Mouse (Mus musculus) kidney, embryonic 15.5 days (tissue): Measurements from ENCODE around the gene Lrrc71. TPM values are rescaled to one million over a fixed set of nuclear protein-coding genes. Genes with fewer than 3 reads are reported as not detected.

Experiments used
- ATAC-seq: fragments of 200-750 bp; cut with Nextera tagmentation; replicated peaks from 2 replicates; pipeline ENCODE4 v1.8.0; 2017; ENCODE audit warnings: moderate TSS enrichment; ENCODE audit not compliant: low FRiP score
- H3K27ac ChIP-seq: fragments of 300-500 bp; sonication (generic); 2 replicates; pipeline ENCODE4 v1.5.1; 2015; ENCODE audit warnings: mild to moderate bottlenecking, inconsistent platforms
- H3K27me3 ChIP-seq: fragments of 300-500 bp; sonication (generic); 2 replicates; pipeline ENCODE4 v1.6.1; 2015; ENCODE audit warnings: inconsistent platforms
- H3K36me3 ChIP-seq: fragments of 300-500 bp; sonication (generic); 2 replicates; pipeline ENCODE4 v1.6.1; 2015; ENCODE audit warnings: inconsistent platforms
- H3K4me1 ChIP-seq: fragments of 300-500 bp; sonication (generic); 2 replicates; pipeline ENCODE4 v1.6.1; 2015; ENCODE audit warnings: inconsistent platforms
- H3K4me2 ChIP-seq: fragments of 300-500 bp; sonication (generic); 2 replicates; pipeline ENCODE4 v1.6.1; 2015; ENCODE audit warnings: moderate library complexity, mild to moderate bottlenecking, inconsistent platforms
- H3K4me3 ChIP-seq: fragments of 300-500 bp; sonication (generic); replicated peaks from 2 replicates; pipeline ENCODE4 v1.5.1; 2015; ENCODE audit warnings: mild to moderate bottlenecking, inconsistent platforms
- H3K9ac ChIP-seq: fragments of 300-500 bp; sonication (generic); 2 replicates; pipeline ENCODE4 v1.6.1; 2015; ENCODE audit warnings: mild to moderate bottlenecking, inconsistent platforms
- H3K9me3 ChIP-seq: fragments of 300-500 bp; sonication (generic); replicated peaks from 2 replicates; pipeline ENCODE4 v1.6.1; 2016; ENCODE audit warnings: inconsistent platforms
- WGBS: fragments of 180-500 bp; shearing (Covaris S2); methylation state at CpG from one replicate; pipeline ENCODE4 v1.1.7; 2015; ENCODE audit warnings: mixed read lengths; 5-methylcytosine and 5-hydroxymethylcytosine counted together
- polyA plus RNA-seq: library from polyadenylated mRNA; unstranded; fragments of >200 nt; fragmentation: Nextera tagmentation; extraction: Ambion mirVana; gene quantifications from 2 replicates; pipeline ENCODE4 v1.2.1, GENCODE M21; 2015

Lrrc71 gene
- polyA plus RNA-seq, 1 experiment from 2014 or later = 0.84 TPM

- 32% methylated on average over 6 of the region's 6 CpGs for WGBS
- no peaks in the 10 kb centered on the region for H3K9me3 ChIP-seq
- peaks cover 53% of the 10 kb centered on the region for H3K4me1 ChIP-seq
- no peaks in the 10 kb centered on the region for H3K36me3 ChIP-seq
- no peak overlapping the region for H3K9ac ChIP-seq
- no peaks in the 10 kb centered on the region for H3K27me3 ChIP-seq
- H3K4me2 ChIP-seq = peak overlapping the region; percentile 14; the same call in 1 of the 2 replicates
- 0 out of 2 replicates have a peak overlapping the region, but pooled peaks have one; percentile 25 for H3K27ac ChIP-seq
- ATAC-seq = peak; percentile 30; the same call in 1 of the 2 replicates
- no peak overlapping the region for H3K4me3 ChIP-seq
These were observed 22.7 kb upstream of the Lrrc71 start for GRCm38 (mm10) chr3:87771088-87771487.

DNA sequence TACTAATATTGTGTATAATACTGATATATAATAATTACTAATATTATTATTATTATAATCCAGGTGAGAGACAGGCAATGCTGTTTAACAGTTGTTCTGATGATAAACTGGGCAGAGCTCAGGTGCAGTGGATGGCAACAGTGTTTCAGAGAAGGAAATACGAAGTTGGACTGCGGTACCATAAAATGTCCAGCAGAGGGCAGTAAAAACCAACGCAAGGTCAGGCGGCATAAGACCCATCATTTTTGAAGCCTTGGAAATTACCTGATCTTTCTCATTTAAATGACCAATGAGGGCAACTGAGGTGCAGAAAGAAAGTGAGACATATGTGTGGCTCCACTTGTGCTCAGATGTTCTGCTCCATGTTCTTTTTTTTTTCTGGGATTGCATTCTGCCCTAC lies 21.9 kb upstream of the Lrrc71 start:
- no peak overlapping the region for H3K27ac ChIP-seq
- H3K27me3 ChIP-seq = no peaks in the 10 kb centered on the region
- peaks cover 61% of the 10 kb centered on the region for H3K4me1 ChIP-seq
- H3K36me3 ChIP-seq = no peaks in the 10 kb centered on the region
- ATAC-seq = no peak
- no peak overlapping the region for H3K9ac ChIP-seq
- H3K4me3 ChIP-seq = no peak overlapping the region
- H3K9me3 ChIP-seq = no peaks in the 10 kb centered on the region
- 0% methylated on average over 4 of the region's 4 CpGs for WGBS
- no peak overlapping the region for H3K4me2 ChIP-seq

DNA sequence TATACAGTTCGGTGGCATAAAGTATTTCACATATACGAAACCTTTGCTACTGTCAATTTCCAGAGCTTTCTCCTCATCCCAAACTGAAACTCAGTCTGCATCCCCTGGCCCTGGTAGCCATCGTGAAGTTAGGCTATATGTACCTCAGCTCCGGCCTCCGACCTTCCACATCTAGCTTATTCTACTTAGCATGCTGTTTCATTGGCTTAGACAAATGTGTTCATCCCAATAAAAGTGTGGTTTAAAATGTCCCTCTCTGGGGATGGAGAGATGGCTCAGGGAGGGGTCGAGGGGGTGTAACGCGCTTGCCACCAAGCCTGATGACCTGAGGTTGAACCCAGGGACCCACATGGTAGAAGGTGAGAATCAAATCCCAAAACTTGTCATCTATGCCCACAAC lies 21.1 kb upstream of the Lrrc71 start:
- no peaks in the 10 kb centered on the region for H3K36me3 ChIP-seq
- no peak overlapping the region for H3K4me3 ChIP-seq
- no peak for ATAC-seq
- H3K4me1 ChIP-seq = peaks cover 68% of the 10 kb centered on the region
- H3K27ac ChIP-seq = no peak overlapping the region
- no peak overlapping the region for H3K9ac ChIP-seq
- H3K4me2 ChIP-seq = no peak overlapping the region
- no peaks in the 10 kb centered on the region for H3K9me3 ChIP-seq
- H3K27me3 ChIP-seq = no peaks in the 10 kb centered on the region
- 79% methylated on average over 8 of the region's 8 CpGs for WGBS

DNA sequence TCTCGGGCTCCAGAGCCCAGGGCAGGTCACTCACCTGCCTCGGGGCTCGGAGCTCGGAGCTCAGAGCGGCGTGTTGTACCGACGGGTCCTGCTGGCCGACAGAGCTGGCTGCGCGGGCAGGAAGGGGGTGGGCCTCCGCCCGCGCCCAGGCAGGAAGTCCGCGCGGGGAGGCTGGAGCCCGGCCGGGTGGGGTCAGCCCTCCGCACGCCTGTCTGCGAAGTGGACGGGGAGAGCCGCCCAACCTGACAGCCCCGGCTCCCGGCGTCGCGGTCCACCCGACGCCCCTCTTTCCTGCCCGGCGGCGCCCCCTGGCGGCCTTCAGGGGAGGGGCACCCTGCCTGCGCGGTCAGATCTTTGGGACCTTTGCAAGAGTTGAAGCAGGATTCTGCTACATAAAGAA lies 20.4 kb upstream of the Lrrc71 start:
- peak; percentile 71 for ATAC-seq
- H3K4me3 ChIP-seq = peak overlapping the region; percentile 51
- H3K27ac ChIP-seq = peak overlapping the region; percentile 88
- H3K36me3 ChIP-seq = no peaks in the 10 kb centered on the region
- peak overlapping the region; percentile 67 for H3K4me2 ChIP-seq
- no peaks in the 10 kb centered on the region for H3K27me3 ChIP-seq
- H3K9ac ChIP-seq = peak overlapping the region; percentile 56
- peaks cover 75% of the 10 kb centered on the region for H3K4me1 ChIP-seq
- WGBS = under 1% methylated on average over 37 of the region's 37 CpGs
- H3K9me3 ChIP-seq = no peaks in the 10 kb centered on the region

GRCm38 (mm10) chr3:87768431-87768830 lies 20.0 kb upstream of the Lrrc71 start:
- peaks cover 79% of the 10 kb centered on the region for H3K4me1 ChIP-seq
- ATAC-seq = no peak
- H3K36me3 ChIP-seq = no peaks in the 10 kb centered on the region
- no peaks in the 10 kb centered on the region for H3K27me3 ChIP-seq
- H3K27ac ChIP-seq = peak overlapping the region; percentile 88
- 30% methylated on average over 6 of the region's 6 CpGs for WGBS
- H3K4me3 ChIP-seq = peak overlapping the region; percentile 51
- H3K4me2 ChIP-seq = peak overlapping the region; percentile 67
- peak overlapping the region; percentile 56 for H3K9ac ChIP-seq
- no peaks in the 10 kb centered on the region for H3K9me3 ChIP-seq

GRCm38 (mm10) chr3:87767764-87768163 lies 19.3 kb upstream of the Lrrc71 start:
- Histone ChIP-seq H3K9ac (peak overlapping the region; percentile 56), H3K27me3 (no peaks in the 10 kb centered on the region), H3K9me3 (no peaks in the 10 kb centered on the region), H3K4me1 (peaks cover 85% of the 10 kb centered on the region), H3K4me2 (peak overlapping the region; percentile 67), H3K36me3 (no peaks in the 10 kb centered on the region), H3K27ac (peak overlapping the region; percentile 88), H3K4me3 (peak overlapping the region; percentile 51)
- WGBS = 32% methylated on average over 8 of the region's 8 CpGs
- ATAC-seq = peak; percentile 47; the same call in 1 of the 2 replicates

GRCm38 (mm10) chr3:87766284-87766667 lies 17.9 kb upstream of the Lrrc71 start:
- no peaks in the 10 kb centered on the region for H3K9me3 ChIP-seq
- H3K27ac ChIP-seq = peak overlapping the region; percentile 95
- H3K4me3 ChIP-seq = 0 out of 2 replicates have a peak overlapping the region, but pooled peaks have one; percentile 22
- H3K9ac ChIP-seq = no peak overlapping the region
- H3K4me1 ChIP-seq = peaks cover 87% of the 10 kb centered on the region
- ATAC-seq = no peak
- 82% methylated on average over 3 of the region's 3 CpGs for WGBS
- H3K36me3 ChIP-seq = peaks cover 3% of the 10 kb centered on the region; the same call in 1 of the 2 replicates
- no peaks in the 10 kb centered on the region for H3K27me3 ChIP-seq
- peak overlapping the region; percentile 67 for H3K4me2 ChIP-seq

DNA sequence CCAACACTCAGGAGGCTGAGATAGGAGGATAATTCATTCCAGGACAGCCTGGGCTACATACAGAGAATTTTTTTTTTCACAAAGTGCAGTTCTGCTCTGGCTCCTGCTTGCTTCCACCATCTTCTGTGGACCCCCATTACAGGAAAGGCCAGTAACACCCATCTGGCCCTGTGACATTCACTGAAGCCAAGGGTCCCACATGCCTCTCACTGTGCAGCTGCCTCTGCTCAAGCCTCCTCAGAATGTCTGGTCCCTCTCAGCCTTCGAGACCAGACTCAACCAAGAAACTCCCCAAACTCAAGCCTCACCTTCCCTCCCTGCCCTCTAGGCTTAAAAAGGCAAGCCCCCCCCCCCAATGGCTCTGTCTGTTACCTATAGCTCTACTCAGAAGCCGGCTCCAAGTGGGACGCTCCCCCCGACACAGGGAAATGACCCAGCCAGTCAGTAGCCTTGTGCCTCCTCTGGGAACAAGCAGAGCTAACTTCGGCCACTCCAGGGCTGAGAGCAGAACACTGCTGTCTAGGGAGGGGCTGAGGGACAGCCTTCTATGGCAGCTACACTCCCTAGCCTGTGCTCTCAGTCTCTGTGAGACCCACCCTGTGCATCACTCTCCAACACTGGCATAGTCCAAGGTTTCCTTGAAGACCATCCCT lies 17.3 kb upstream of the Lrrc71 start:
- peak overlapping the region; percentile 22 for H3K4me3 ChIP-seq
- 62% methylated on average over 5 of the region's 5 CpGs for WGBS
- no peak overlapping the region for H3K9ac ChIP-seq
- H3K27me3 ChIP-seq = no peaks in the 10 kb centered on the region
- peak overlapping the region; percentile 67 for H3K4me2 ChIP-seq
- peaks cover 3% of the 10 kb centered on the region; the same call in 1 of the 2 replicates for H3K36me3 ChIP-seq
- peaks cover 85% of the 10 kb centered on the region for H3K4me1 ChIP-seq
- no peak for ATAC-seq
- H3K9me3 ChIP-seq = no peaks in the 10 kb centered on the region
- peak overlapping the region; percentile 95 for H3K27ac ChIP-seq

DNA sequence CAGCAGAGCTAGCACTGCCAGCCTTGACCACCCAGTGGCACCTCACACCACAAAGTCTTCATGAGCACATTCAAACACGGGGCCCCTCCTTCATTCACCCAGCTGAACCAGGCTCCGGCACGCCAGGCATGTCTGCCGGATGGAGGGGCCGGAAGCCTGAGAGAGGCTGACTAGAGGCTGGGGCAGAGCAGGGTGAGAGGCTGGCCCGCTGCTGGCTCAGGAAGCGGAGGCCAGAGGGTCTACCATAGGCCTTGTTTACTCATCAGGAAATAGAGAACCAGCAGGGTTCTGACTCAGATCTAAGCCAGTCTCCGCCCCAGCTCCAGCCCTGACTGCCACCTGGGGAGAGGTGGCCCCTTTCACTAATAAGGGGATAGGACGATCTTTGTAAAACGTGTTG lies 16.7 kb upstream of the Lrrc71 start:
- 20% methylated on average over 10 of the region's 10 CpGs for WGBS
- peak overlapping the region; percentile 22 for H3K4me3 ChIP-seq
- peak; percentile 20; the same call in 1 of the 2 replicates for ATAC-seq
- H3K27ac ChIP-seq = peak overlapping the region; percentile 95
- H3K4me2 ChIP-seq = peak overlapping the region; percentile 67
- H3K9ac ChIP-seq = no peak overlapping the region
- peaks cover 80% of the 10 kb centered on the region for H3K4me1 ChIP-seq
- H3K9me3 ChIP-seq = no peaks in the 10 kb centered on the region
- H3K27me3 ChIP-seq = no peaks in the 10 kb centered on the region
- H3K36me3 ChIP-seq = peaks cover 4% of the 10 kb centered on the region; the same call in 1 of the 2 replicates

DNA sequence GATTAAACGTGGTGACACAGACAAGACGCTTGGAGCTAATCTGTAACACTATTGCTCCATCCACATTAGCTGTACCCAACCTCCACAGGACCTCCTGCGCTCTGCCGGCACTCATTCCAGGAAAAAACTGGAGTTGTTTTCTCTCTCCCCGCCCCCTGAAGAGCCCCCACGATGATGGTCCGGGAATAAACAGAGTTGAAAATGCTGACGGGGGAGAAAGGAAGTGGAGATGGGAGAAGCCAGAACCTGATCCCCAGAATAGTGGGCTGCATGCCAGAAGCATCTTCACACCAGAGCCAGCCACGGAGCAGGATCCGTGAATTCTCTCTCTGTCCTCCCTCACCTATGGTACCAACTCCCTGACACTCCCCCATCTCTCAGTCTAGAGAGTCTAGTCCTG lies 16.1 kb upstream of the Lrrc71 start:
- peaks cover 83% of the 10 kb centered on the region for H3K4me1 ChIP-seq
- peak overlapping the region; percentile 95 for H3K27ac ChIP-seq
- H3K9ac ChIP-seq = no peak overlapping the region
- ATAC-seq = no peak
- no peaks in the 10 kb centered on the region for H3K9me3 ChIP-seq
- H3K36me3 ChIP-seq = peaks cover 9% of the 10 kb centered on the region
- 14% methylated on average over 10 of the region's 10 CpGs for WGBS
- peak overlapping the region; percentile 67 for H3K4me2 ChIP-seq
- H3K27me3 ChIP-seq = no peaks in the 10 kb centered on the region
- peak overlapping the region; percentile 22 for H3K4me3 ChIP-seq

- peak overlapping the region; percentile 95 for H3K27ac ChIP-seq
These were observed 15.4 kb upstream of the Lrrc71 start for GRCm38 (mm10) chr3:87763683-87764289.

DNA sequence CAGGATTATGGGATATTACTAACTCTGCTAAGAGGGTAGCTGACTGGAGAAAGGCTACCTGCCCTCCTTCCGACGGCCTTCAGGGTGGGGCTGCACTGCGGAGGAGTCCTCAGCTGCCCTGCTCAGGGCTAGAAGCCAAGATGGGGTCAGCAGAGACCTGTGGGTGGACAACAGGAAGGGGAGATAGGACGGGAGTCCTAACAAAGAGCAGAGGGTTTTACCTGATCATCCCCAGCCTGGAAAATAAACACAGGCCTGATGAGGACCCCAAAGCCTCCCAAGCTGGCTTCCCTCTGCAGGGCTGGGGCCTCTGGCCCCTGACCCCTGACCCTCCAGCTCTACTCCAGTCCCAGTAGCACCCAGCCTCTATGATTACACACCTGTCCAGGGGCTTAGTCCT lies 14.8 kb upstream of the Lrrc71 start:
- Histone ChIP-seq H3K4me3 (peak overlapping the region; percentile 22; the same call in 1 of the 2 replicates), H3K27me3 (no peaks in the 10 kb centered on the region), H3K9ac (no peak overlapping the region), H3K4me2 (peak overlapping the region; percentile 67), H3K9me3 (no peaks in the 10 kb centered on the region), H3K27ac (peak overlapping the region; percentile 95), H3K36me3 (peaks cover 20% of the 10 kb centered on the region), H3K4me1 (peaks cover 82% of the 10 kb centered on the region)
- WGBS = 30% methylated on average over 4 of the region's 4 CpGs
- no peak for ATAC-seq

More at GRCm38 (mm10) chr3:87763683-87764289, 15.4 kb upstream of the Lrrc71 start:
- WGBS = 15% methylated on average over 13 of the region's 15 CpGs
- no peak overlapping the region for H3K9ac ChIP-seq
- no peaks in the 10 kb centered on the region for H3K27me3 ChIP-seq
- peak overlapping the region; percentile 22 for H3K4me3 ChIP-seq
- peaks cover 86% of the 10 kb centered on the region for H3K4me1 ChIP-seq
- peaks cover 16% of the 10 kb centered on the region for H3K36me3 ChIP-seq
- H3K9me3 ChIP-seq = no peaks in the 10 kb centered on the region
- H3K4me2 ChIP-seq = peak overlapping the region; percentile 67
- peak; percentile 57 for ATAC-seq
